Mouse (Mus musculus): ENCODE data around the gene Bsg. TPM values are rescaled to one million over a fixed set of nuclear protein-coding genes. Genes with fewer than 3 reads are reported as not detected.

Gene Bsg
- polyA plus RNA-seq, 1 experiment from 2014 or later = 915 TPM

- H3K4me3 ChIP-seq (ENCODE audit: low read depth, low read length) = no peak overlapping the region
- H3K9me3 ChIP-seq (replicated peaks; ENCODE audit: control insufficient read depth, low read length, poor library complexity, severe bottlenecking) = no peaks in the 10 kb centered on the region
- no peak overlapping the region for H3K9ac ChIP-seq (ENCODE audit: low read depth, low read length)
- peaks cover 14% of the 10 kb centered on the region for H3K36me3 ChIP-seq (ENCODE audit: control insufficient read depth, insufficient read depth, low read length)
- H3K4me1 ChIP-seq (ENCODE audit: control insufficient read depth, insufficient read depth, low read length) = no peaks in the 10 kb centered on the region
- no peak for ATAC-seq
- H3K4me2 ChIP-seq (ENCODE audit: low read length) = no peak overlapping the region
- no peaks in the 10 kb centered on the region for H3K27me3 ChIP-seq (ENCODE audit: control insufficient read depth, insufficient read depth, low read depth, low read length)
- 80% methylated on average over 13 of the region's 13 CpGs for WGBS
- H3K27ac ChIP-seq (ENCODE audit: low read length) = no peak overlapping the region
These were observed 25.2 kb downstream of the Bsg start for GRCm38 (mm10) chr10:79729357-79729965.

- no peaks in the 10 kb centered on the region for H3K27me3 ChIP-seq (ENCODE audit: control insufficient read depth, insufficient read depth, low read depth, low read length)
- H3K4me1 ChIP-seq (ENCODE audit: control insufficient read depth, insufficient read depth, low read length) = no peaks in the 10 kb centered on the region
- no peak for ATAC-seq
- no peak overlapping the region for H3K4me2 ChIP-seq (ENCODE audit: low read length)
- H3K9me3 ChIP-seq (replicated peaks; ENCODE audit: control insufficient read depth, low read length, poor library complexity, severe bottlenecking) = peaks cover 2% of the 10 kb centered on the region; the same call in 1 of the 2 replicates
- H3K9ac ChIP-seq (ENCODE audit: low read depth, low read length) = no peak overlapping the region
- no peak overlapping the region for H3K4me3 ChIP-seq (ENCODE audit: low read depth, low read length)
- 95% methylated on average over 1 of the region's 1 CpGs for WGBS
- no peak overlapping the region for H3K27ac ChIP-seq (ENCODE audit: low read length)
- H3K36me3 ChIP-seq (ENCODE audit: control insufficient read depth, insufficient read depth, low read length) = peaks cover 43% of the 10 kb centered on the region
These were observed 28.2 kb downstream of the Bsg start for GRCm38 (mm10) chr10:79732500-79732899.

GRCm38 (mm10) chr10:79733847-79734246 is 29.6 kb downstream of the Bsg start:
- H3K27me3 ChIP-seq (ENCODE audit: control insufficient read depth, insufficient read depth, low read depth, low read length) = no peaks in the 10 kb centered on the region
- no peaks in the 10 kb centered on the region for H3K4me1 ChIP-seq (ENCODE audit: control insufficient read depth, insufficient read depth, low read length)
- peaks cover 11% of the 10 kb centered on the region for H3K9me3 ChIP-seq (replicated peaks; ENCODE audit: control insufficient read depth, low read length, poor library complexity, severe bottlenecking)
- H3K9ac ChIP-seq (ENCODE audit: low read depth, low read length) = no peak overlapping the region
- no peak overlapping the region for H3K4me2 ChIP-seq (ENCODE audit: low read length)
- H3K27ac ChIP-seq (ENCODE audit: low read length) = no peak overlapping the region
- H3K4me3 ChIP-seq (ENCODE audit: low read depth, low read length) = no peak overlapping the region
- ATAC-seq = no peak
- 97% methylated on average over 15 of the region's 15 CpGs for WGBS
- H3K36me3 ChIP-seq (ENCODE audit: control insufficient read depth, insufficient read depth, low read length) = peaks cover 56% of the 10 kb centered on the region

- no peak for ATAC-seq
- no peak overlapping the region for H3K9ac ChIP-seq (ENCODE audit: low read depth, low read length)
- no peak overlapping the region for H3K4me3 ChIP-seq (ENCODE audit: low read depth, low read length)
- no peaks in the 10 kb centered on the region for H3K4me1 ChIP-seq (ENCODE audit: control insufficient read depth, insufficient read depth, low read length)
- peaks cover 71% of the 10 kb centered on the region for H3K36me3 ChIP-seq (ENCODE audit: control insufficient read depth, insufficient read depth, low read length)
- H3K9me3 ChIP-seq (replicated peaks; ENCODE audit: control insufficient read depth, low read length, poor library complexity, severe bottlenecking) = peaks cover 27% of the 10 kb centered on the region
- no peak overlapping the region for H3K27ac ChIP-seq (ENCODE audit: low read length)
- H3K4me2 ChIP-seq (ENCODE audit: low read length) = no peak overlapping the region
- no peaks in the 10 kb centered on the region for H3K27me3 ChIP-seq (ENCODE audit: control insufficient read depth, insufficient read depth, low read depth, low read length)
- WGBS = 32% methylated on average over 42 of the region's 52 CpGs
These were observed 31.1 kb downstream of the Bsg start for GRCm38 (mm10) chr10:79735361-79735760.

- ATAC-seq = no peak
- H3K4me1 ChIP-seq (ENCODE audit: control insufficient read depth, insufficient read depth, low read length) = no peaks in the 10 kb centered on the region
- H3K4me3 ChIP-seq (ENCODE audit: low read depth, low read length) = no peak overlapping the region
- H3K9ac ChIP-seq (ENCODE audit: low read depth, low read length) = no peak overlapping the region
- 89% methylated on average over 13 of the region's 14 CpGs for WGBS
- no peaks in the 10 kb centered on the region for H3K27me3 ChIP-seq (ENCODE audit: control insufficient read depth, insufficient read depth, low read depth, low read length)
- no peak overlapping the region for H3K4me2 ChIP-seq (ENCODE audit: low read length)
- no peak overlapping the region for H3K27ac ChIP-seq (ENCODE audit: low read length)
- H3K36me3 ChIP-seq (ENCODE audit: control insufficient read depth, insufficient read depth, low read length) = peaks cover 84% of the 10 kb centered on the region
- H3K9me3 ChIP-seq (replicated peaks; ENCODE audit: control insufficient read depth, low read length, poor library complexity, severe bottlenecking) = peaks cover 31% of the 10 kb centered on the region
These were observed 32.4 kb downstream of the Bsg start for GRCm38 (mm10) chr10:79736706-79737105.

GRCm38 (mm10) chr10:79738259-79738658 is 34.0 kb downstream of the Bsg start:
- no peak for ATAC-seq
- no peak overlapping the region for H3K4me3 ChIP-seq (ENCODE audit: low read depth, low read length)
- no peaks in the 10 kb centered on the region for H3K4me1 ChIP-seq (ENCODE audit: control insufficient read depth, insufficient read depth, low read length)
- H3K4me2 ChIP-seq (ENCODE audit: low read length) = no peak overlapping the region
- no peaks in the 10 kb centered on the region for H3K27me3 ChIP-seq (ENCODE audit: control insufficient read depth, insufficient read depth, low read depth, low read length)
- H3K9me3 ChIP-seq (replicated peaks; ENCODE audit: control insufficient read depth, low read length, poor library complexity, severe bottlenecking) = peaks cover 31% of the 10 kb centered on the region
- H3K9ac ChIP-seq (ENCODE audit: low read depth, low read length) = no peak overlapping the region
- H3K36me3 ChIP-seq (ENCODE audit: control insufficient read depth, insufficient read depth, low read length) = peaks cover 78% of the 10 kb centered on the region
- H3K27ac ChIP-seq (ENCODE audit: low read length) = no peak overlapping the region
- 85% methylated on average over 10 of the region's 10 CpGs for WGBS

- H3K36me3 ChIP-seq (ENCODE audit: control insufficient read depth, insufficient read depth, low read length) = peaks cover 79% of the 10 kb centered on the region
- H3K4me2 ChIP-seq (ENCODE audit: low read length) = no peak overlapping the region
- ATAC-seq = no peak
- no peak overlapping the region for H3K27ac ChIP-seq (ENCODE audit: low read length)
- H3K9me3 ChIP-seq (replicated peaks; ENCODE audit: control insufficient read depth, low read length, poor library complexity, severe bottlenecking) = peaks cover 31% of the 10 kb centered on the region
- no peak overlapping the region for H3K9ac ChIP-seq (ENCODE audit: low read depth, low read length)
- no peak overlapping the region for H3K4me3 ChIP-seq (ENCODE audit: low read depth, low read length)
- WGBS = 96% methylated on average over 28 of the region's 28 CpGs
- H3K27me3 ChIP-seq (ENCODE audit: control insufficient read depth, insufficient read depth, low read depth, low read length) = no peaks in the 10 kb centered on the region
- H3K4me1 ChIP-seq (ENCODE audit: control insufficient read depth, insufficient read depth, low read length) = no peaks in the 10 kb centered on the region
These were observed 34.9 kb downstream of the Bsg start for GRCm38 (mm10) chr10:79739234-79739633.

- H3K4me2 ChIP-seq (ENCODE audit: low read length) = no peak overlapping the region
- no peak overlapping the region for H3K27ac ChIP-seq (ENCODE audit: low read length)
- H3K27me3 ChIP-seq (ENCODE audit: control insufficient read depth, insufficient read depth, low read depth, low read length) = no peaks in the 10 kb centered on the region
- peaks cover 66% of the 10 kb centered on the region for H3K36me3 ChIP-seq (ENCODE audit: control insufficient read depth, insufficient read depth, low read length)
- H3K4me3 ChIP-seq (ENCODE audit: low read depth, low read length) = no peak overlapping the region
- H3K4me1 ChIP-seq (ENCODE audit: control insufficient read depth, insufficient read depth, low read length) = peaks cover 7% of the 10 kb centered on the region
- H3K9ac ChIP-seq (ENCODE audit: low read depth, low read length) = no peak overlapping the region
- peaks cover 30% of the 10 kb centered on the region for H3K9me3 ChIP-seq (replicated peaks; ENCODE audit: control insufficient read depth, low read length, poor library complexity, severe bottlenecking)
- ATAC-seq = no peak
- 52% methylated on average over 11 of the region's 11 CpGs for WGBS
These were observed 36.6 kb downstream of the Bsg start for GRCm38 (mm10) chr10:79740863-79741262.

DNA sequence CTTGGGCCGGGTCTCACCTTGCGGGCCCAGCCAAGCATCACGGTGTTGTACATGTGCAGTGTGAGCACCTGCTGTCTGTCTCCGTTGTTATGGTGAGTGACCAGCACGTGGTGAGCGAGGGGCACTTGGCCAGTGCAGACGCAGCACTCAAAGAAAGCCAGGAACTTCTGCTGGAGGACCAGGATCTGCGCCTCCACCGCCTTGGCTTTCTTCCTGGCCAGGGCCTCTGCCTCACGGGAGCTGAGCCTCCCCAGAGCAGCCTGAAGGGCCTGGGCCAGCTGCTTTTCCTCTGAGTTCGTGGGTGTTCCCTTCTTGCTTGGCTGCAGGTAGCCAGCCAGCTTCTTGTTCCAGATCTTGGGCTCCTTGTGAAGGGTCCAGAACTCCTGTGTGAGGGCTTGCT is 38.9 kb downstream of the Bsg start:
- 93% methylated on average over 11 of the region's 11 CpGs for WGBS
- H3K4me2 ChIP-seq (ENCODE audit: low read length) = no peak overlapping the region
- H3K4me1 ChIP-seq (ENCODE audit: control insufficient read depth, insufficient read depth, low read length) = peaks cover 12% of the 10 kb centered on the region
- no peak overlapping the region for H3K9ac ChIP-seq (ENCODE audit: low read depth, low read length)
- no peaks in the 10 kb centered on the region for H3K27me3 ChIP-seq (ENCODE audit: control insufficient read depth, insufficient read depth, low read depth, low read length)
- ATAC-seq = no peak
- H3K4me3 ChIP-seq (ENCODE audit: low read depth, low read length) = no peak overlapping the region
- H3K36me3 ChIP-seq (ENCODE audit: control insufficient read depth, insufficient read depth, low read length) = peaks cover 43% of the 10 kb centered on the region
- no peak overlapping the region for H3K27ac ChIP-seq (ENCODE audit: low read length)
- H3K9me3 ChIP-seq (replicated peaks; ENCODE audit: control insufficient read depth, low read length, poor library complexity, severe bottlenecking) = peaks cover 24% of the 10 kb centered on the region

All from midbrain, embryonic 16.5 days (tissue).